Mouse (Mus musculus) heart, postnatal 0 days (tissue): ENCODE results near the gene Clec11a.

Experiments
- CTCF ChIP-seq: IDR thresholded peaks from 2 replicates; pipeline ENCODE4 v1.5.1; 2016; ENCODE audit warnings: antibody characterized with exemption, control low read depth, low read depth
- EP300 ChIP-seq: IDR thresholded peaks from 2 replicates; pipeline ENCODE4 v1.6.1; 2016; ENCODE audit warnings: antibody characterized with exemption, low read depth

GRCm38 (mm10) chr7:44307261-44308020 is 739 bp upstream of the Clec11a start:
- TF ChIP-seq CTCF = no peak
- no peak for TF ChIP-seq EP300
